In the genomic region with DNA sequence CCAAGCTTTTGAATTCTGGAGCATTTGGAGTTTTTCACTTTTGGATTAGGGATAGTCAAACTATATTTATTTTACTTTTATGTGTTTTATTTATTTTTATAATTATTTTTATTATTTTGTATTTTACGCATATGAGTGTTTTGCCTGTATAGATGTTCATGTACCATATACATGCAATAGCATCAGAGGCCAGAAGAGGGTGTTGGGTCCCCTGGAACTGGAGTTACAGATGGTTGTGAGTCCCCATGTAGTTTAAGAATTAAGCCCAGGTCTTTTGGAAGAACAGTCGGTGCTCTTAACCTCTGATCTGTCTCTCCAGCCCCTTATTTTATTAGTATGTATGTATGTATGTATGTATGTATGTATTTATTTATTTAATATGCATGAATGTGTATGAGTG, we compare ENCODE assay signal across 13 mouse cellular contexts. TPM values are rescaled to one million over a fixed set of nuclear protein-coding genes. Genes with fewer than 3 reads are reported as not detected.
DNase-seq lines count a peak whose midpoint lies in the region; ATAC-seq and TF ChIP-seq lines count a peak whose summit lies in the region.
"Had no signal": no experiment of that assay in that cellular context is flagged by ENCODE, and none has a peak within 500 bp of the region (broad histone marks: within the 10 kb centered on the region; RNA-seq: fewer than 3 reads in every experiment).

No protein-coding gene starts in this region.

- no peaks in the 10 kb centered on the region for H3K36me3 ChIP-seq in forebrain, postnatal 0 days (ENCODE audit: insufficient read depth)
- no peaks in the 10 kb centered on the region for H3K36me3 ChIP-seq in forebrain, embryonic 12.5 days (replicated peaks)
- no peaks in the 10 kb centered on the region for H3K36me3 ChIP-seq in liver, postnatal 0 days (replicated peaks; ENCODE audit: insufficient read depth, low read length)
- H3K36me3 ChIP-seq in liver, embryonic 11.5 days (ENCODE audit: control insufficient read depth, insufficient read depth, low read length): no peaks in the 10 kb centered on the region
- no peaks in the 10 kb centered on the region for H3K36me3 ChIP-seq in splenic B cell, adult 2 months (ENCODE audit: control insufficient read depth, insufficient read depth, low read length, poor library complexity, severe bottlenecking)
- H3K36me3 ChIP-seq: liver, embryonic 13.5 days had no signal

- no peak for DNase-seq in forebrain, postnatal 0 days
- no peak for DNase-seq in liver, postnatal 0 days
- no peak for DNase-seq in liver, embryonic 11.5 days (ENCODE audit: low spot score)
- peak; percentile 23 to 39 for DNase-seq in CD8-positive naive resting alpha-beta T cell, adult 2 months (ENCODE audit: low read depth in 2 of 2, low spot score in 2 of 2)
- DNase-seq in splenic B cell, adult 2 months (ENCODE audit: low read depth, low spot score): peak; percentile 9
- DNase-seq in right cerebral cortex, postnatal 25 days: no peak
- DNase-seq: adrenal gland, adult 8-10 months; gastrocnemius, postnatal 36 days; heart, postnatal 10 days; liver, embryonic 13.5 days had no signal

- ATAC-seq in forebrain, postnatal 0 days: no peak
- no peak for ATAC-seq in forebrain, embryonic 12.5 days (ENCODE audit: low FRiP score)
- no peak for ATAC-seq in liver, postnatal 0 days
- ATAC-seq in liver, embryonic 11.5 days (replicated peaks; ENCODE audit: low FRiP score): no peak
- ATAC-seq in erythroblast, adult 5-6 weeks (replicated peaks; ENCODE audit: low FRiP score, poor library complexity, severe bottlenecking): no peak
- ATAC-seq: forebrain, embryonic 16.5 days had no signal

- H3K4me3 ChIP-seq in forebrain, postnatal 0 days (ENCODE audit: low read depth, low read length): no peak overlapping the region
- H3K4me3 ChIP-seq in forebrain, embryonic 12.5 days (replicated peaks): no peak overlapping the region
- no peak overlapping the region for H3K4me3 ChIP-seq in liver, postnatal 0 days (ENCODE audit: low read depth, low read length)
- no peak overlapping the region for H3K4me3 ChIP-seq in liver, embryonic 11.5 days (ENCODE audit: low read depth, low read length)
- H3K4me3 ChIP-seq: liver, embryonic 13.5 days had no signal

- no peaks in the 10 kb centered on the region for H3K27me3 ChIP-seq in forebrain, postnatal 0 days (ENCODE audit: insufficient read depth, low read length)
- H3K27me3 ChIP-seq in forebrain, embryonic 12.5 days: 0 out of 2 replicates have a peak, but pooled peaks cover 3% of the 10 kb centered on the region
- no peaks in the 10 kb centered on the region for H3K27me3 ChIP-seq in liver, postnatal 0 days (ENCODE audit: insufficient read depth, low read length)
- no peaks in the 10 kb centered on the region for H3K27me3 ChIP-seq in liver, embryonic 11.5 days (replicated peaks; ENCODE audit: control insufficient read depth, insufficient read depth, low read length)
- no peaks in the 10 kb centered on the region for H3K27me3 ChIP-seq in splenic B cell, adult 2 months (ENCODE audit: control insufficient read depth, insufficient read depth, low read length, poor library complexity, severe bottlenecking)
- H3K27me3 ChIP-seq: liver, embryonic 13.5 days had no signal

- H3K4me2 ChIP-seq in forebrain, postnatal 0 days (ENCODE audit: low read depth): no peak overlapping the region
- no peak overlapping the region for H3K4me2 ChIP-seq in forebrain, embryonic 12.5 days
- no peak overlapping the region for H3K4me2 ChIP-seq in liver, postnatal 0 days (ENCODE audit: low read depth, low read length)
- H3K4me2 ChIP-seq in liver, embryonic 11.5 days: no peak overlapping the region
- H3K4me2 ChIP-seq: liver, embryonic 13.5 days had no signal

- no peak for TF ChIP-seq EP300 in liver, postnatal 0 days (IDR thresholded peaks at IDR 0.05; ENCODE audit: low read depth)

- no peaks in the 10 kb centered on the region for H3K9me3 ChIP-seq in forebrain, postnatal 0 days (ENCODE audit: low read length)
- no peaks in the 10 kb centered on the region for H3K9me3 ChIP-seq in forebrain, embryonic 12.5 days
- H3K9me3 ChIP-seq in liver, postnatal 0 days (ENCODE audit: low read length): no peaks in the 10 kb centered on the region
- no peaks in the 10 kb centered on the region for H3K9me3 ChIP-seq in liver, embryonic 11.5 days (ENCODE audit: control insufficient read depth, low read length)
- H3K9me3 ChIP-seq: liver, embryonic 13.5 days had no signal

- H3K27ac ChIP-seq in forebrain, postnatal 0 days (ENCODE audit: low read depth, low read length): no peak overlapping the region
- H3K27ac ChIP-seq in forebrain, embryonic 12.5 days: no peak overlapping the region
- no peak overlapping the region for H3K27ac ChIP-seq in liver, postnatal 0 days (ENCODE audit: low read depth)
- H3K27ac ChIP-seq in liver, embryonic 11.5 days (ENCODE audit: low read depth, low read length): no peak overlapping the region
- H3K27ac ChIP-seq: liver, embryonic 13.5 days had no signal

- H3K9ac ChIP-seq in forebrain, postnatal 0 days: no peak overlapping the region
- no peak overlapping the region for H3K9ac ChIP-seq in forebrain, embryonic 12.5 days
- no peak overlapping the region for H3K9ac ChIP-seq in liver, postnatal 0 days (replicated peaks)
- H3K9ac ChIP-seq in liver, embryonic 11.5 days (ENCODE audit: low read depth, low read length): no peak overlapping the region
- H3K9ac ChIP-seq: liver, embryonic 13.5 days had no signal

- H3K4me1 ChIP-seq in forebrain, postnatal 0 days (ENCODE audit: insufficient read depth): no peaks in the 10 kb centered on the region
- no peaks in the 10 kb centered on the region for H3K4me1 ChIP-seq in forebrain, embryonic 12.5 days
- peaks cover 3% of the 10 kb centered on the region; the same call in 1 of the 2 replicates for H3K4me1 ChIP-seq in liver, postnatal 0 days (ENCODE audit: insufficient read depth)
- H3K4me1 ChIP-seq in liver, embryonic 11.5 days (replicated peaks; ENCODE audit: control insufficient read depth, insufficient read depth, low read length): no peaks in the 10 kb centered on the region
- H3K4me1 ChIP-seq: liver, embryonic 13.5 days had no signal

- TF ChIP-seq CTCF in forebrain, postnatal 0 days (IDR thresholded peaks at IDR 0.05; ENCODE audit: low read depth): 0 out of 2 replicates have a peak, but pooled peaks have one; percentile 8
- TF ChIP-seq CTCF in liver, postnatal 0 days (IDR thresholded peaks at IDR 0.05; ENCODE audit: low read depth): peak; percentile 51

- WGBS in forebrain, postnatal 0 days: 80% methylated on average over 2 of the region's 2 CpGs
- whole genome bisulfite sequencing in forebrain, embryonic 12.5 days: 82% methylated on average over 2 of the region's 2 CpGs
- WGBS in liver, postnatal 0 days (ENCODE audit: insufficient replicate concordance): 73% methylated on average over 2 of the region's 2 CpGs
- WGBS in liver, embryonic 11.5 days: 72% methylated on average over 2 of the region's 2 CpGs

RNA-seq across cellular contexts. Expression of gene Hpcal1, which starts 12.9 kb away (rescaled TPM):
- total RNA-seq in forebrain, postnatal 0 days (2014; rRNA removed): 27.7 and 46.9 TPM in 2 replicates
- polyA plus RNA-seq in forebrain, postnatal 0 days (2015; fragmentation: Nextera tagmentation; extraction: Ambion mirVana): 47.1 and 76.7 TPM in 2 replicates
- polyA plus RNA-seq in forebrain, embryonic 12.5 days (2016; fragmentation: Nextera tagmentation; extraction: Ambion mirVana): 36.6 and 41.3 TPM in 2 replicates
- polyA plus RNA-seq in liver, postnatal 0 days (2015; fragmentation: Nextera tagmentation; extraction: Ambion mirVana): 18.6 and 20.8 TPM in 2 replicates
- 30.2 and 31.8 TPM in 2 replicates for polyA plus RNA-seq in liver, embryonic 11.5 days (2014; fragmentation: Nextera tagmentation; extraction: Ambion mirVana)
- total RNA-seq in erythroblast, adult 5-6 weeks (2015; ENCODE audit: low replicate concordance): 23.8 and 30.3 TPM in 2 replicates
- total RNA-seq in erythroblast, adult 5-6 weeks (2017; ENCODE audit: low replicate concordance): 4.3 and 7.4 TPM in 2 replicates

Comparison
In these comparisons a context has a peak if more than half of its experiments do, and no peak if none do; other contexts are left out.
1. DNase-seq: peak in CD8-positive naive resting alpha-beta T cell, adult 2 months (2 of 2) and splenic B cell, adult 2 months (single experiment); none in forebrain, postnatal 0 days (single experiment), liver, postnatal 0 days (single experiment), liver, embryonic 11.5 days (single experiment) and right cerebral cortex, postnatal 25 days (single experiment).